Mouse (Mus musculus) adrenal gland, postnatal 10 days (tissue): ENCODE data around the gene AC124108.1. TPM values are rescaled to one million over a fixed set of nuclear protein-coding genes. Genes with fewer than 3 reads are reported as not detected.

ENCODE experiments used
- DNase-seq: peaks from one replicate; pipeline ENCODE4 v3.0.0; 2021; ENCODE audit warnings: mixed read lengths
- total RNA-seq, 2 experiments: library from RNA; stranded (reverse); gene quantifications; 2 replicates each; pipeline ENCODE4 v1.2.3; 2021

Gene AC124108.1
- total RNA-seq, 2 experiments from 2014 or later, result 0.15 TPM; not detected in 1

GRCm38 (mm10) chr1:132200562-132201510 lies 9.6 kb downstream of the AC124108.1 start:
- no peak for DNase-seq

GRCm38 (mm10) chr1:132201511-132201860 lies 10.2 kb downstream of the AC124108.1 start:
- no peak for DNase-seq

GRCm38 (mm10) chr1:132201936-132202335 lies 10.7 kb downstream of the AC124108.1 start:
- no peak for DNase-seq

GRCm38 (mm10) chr1:132202771-132203170 lies 11.5 kb downstream of the AC124108.1 start:
- DNase-seq, result no peak

- peak; percentile 58 for DNase-seq
Measured at GRCm38 (mm10) chr1:132205958-132206357, 14.7 kb downstream of the AC124108.1 start.

GRCm38 (mm10) chr1:132206828-132207227 lies 15.6 kb downstream of the AC124108.1 start:
- DNase-seq, result no peak

GRCm38 (mm10) chr1:132208154-132208553 lies 16.9 kb downstream of the AC124108.1 start:
- no peak for DNase-seq

- no peak for DNase-seq
Measured at GRCm38 (mm10) chr1:132209400-132209799, 18.1 kb downstream of the AC124108.1 start.

GRCm38 (mm10) chr1:132210922-132211321 lies 19.7 kb downstream of the AC124108.1 start:
- DNase-seq, result peak; percentile 61

GRCm38 (mm10) chr1:132211672-132212071 lies 20.4 kb downstream of the AC124108.1 start:
- DNase-seq, result no peak

GRCm38 (mm10) chr1:132212218-132212617 lies 21.0 kb downstream of the AC124108.1 start:
- peak; percentile 74 for DNase-seq

GRCm38 (mm10) chr1:132213076-132213475 lies 21.8 kb downstream of the AC124108.1 start:
- no peak for DNase-seq

GRCm38 (mm10) chr1:132216276-132216675 lies 25.0 kb downstream of the AC124108.1 start:
- DNase-seq, result no peak

GRCm38 (mm10) chr1:132221627-132222026 lies 30.4 kb downstream of the AC124108.1 start:
- DNase-seq, result no peak

- DNase-seq, result no peak
Measured at GRCm38 (mm10) chr1:132222166-132222565, 30.9 kb downstream of the AC124108.1 start.

- DNase-seq, result no peak
Measured at GRCm38 (mm10) chr1:132226297-132227080, 35.2 kb downstream of the AC124108.1 start.

- no peak for DNase-seq
Measured at GRCm38 (mm10) chr1:132229667-132230066, 38.4 kb downstream of the AC124108.1 start, which contains the start of gene Gm10188. Gene Gm10188 (minus strand): TSS chr1:132229767.

GRCm38 (mm10) chr1:132231470-132232274 lies 40.4 kb downstream of the AC124108.1 start:
- no peak for DNase-seq

GRCm38 (mm10) chr1:132233566-132233965 lies 42.3 kb downstream of the AC124108.1 start:
- peak; percentile 39 for DNase-seq

- no peak for DNase-seq
Measured at GRCm38 (mm10) chr1:132234757-132235273, 43.6 kb downstream of the AC124108.1 start.

- DNase-seq, result peak; percentile 80
Measured at GRCm38 (mm10) chr1:132237585-132238159, 46.4 kb downstream of the AC124108.1 start.
